Mouse (Mus musculus) small intestine, adult 2 months (tissue): Measurements from ENCODE around the gene Prkag2. TPM values are rescaled to one million over a fixed set of nuclear protein-coding genes. Genes with fewer than 3 reads are reported as not detected.

Experiments
- H3K27ac ChIP-seq: fragments of 200-500 bp; 2 replicates; pipeline ENCODE4 v1.5.1; 2012; ENCODE audit warnings: low read depth, low read length, control low read depth, inconsistent platforms; ENCODE audit not compliant: insufficient read depth
- H3K27me3 ChIP-seq: fragments of 200-500 bp; 2 replicates; pipeline ENCODE4 v1.6.1; 2012; ENCODE audit warnings: mild to moderate bottlenecking, moderate library complexity, low read length, inconsistent platforms; ENCODE audit not compliant: control insufficient read depth, insufficient read depth
- H3K36me3 ChIP-seq: fragments of 200-500 bp; 2 replicates; pipeline ENCODE4 v1.6.1; 2012; ENCODE audit warnings: mild to moderate bottlenecking, low read length, control low read depth, inconsistent platforms; ENCODE audit not compliant: control insufficient read depth, insufficient read depth
- H3K4me1 ChIP-seq: fragments of 200-500 bp; 2 replicates; pipeline ENCODE4 v1.6.1; 2012; ENCODE audit warnings: low read length, inconsistent platforms, mixed read lengths; ENCODE audit not compliant: control insufficient read depth, insufficient read depth, insufficient read length
- H3K4me3 ChIP-seq: fragments of 200-500 bp; 2 replicates; pipeline ENCODE4 v1.5.1; 2012; ENCODE audit warnings: low read depth, mild to moderate bottlenecking, control low read depth, inconsistent platforms, low read length, moderate library complexity
- CTCF ChIP-seq: fragments of 200-500 bp; IDR thresholded peaks from 2 replicates; pipeline ENCODE4 v1.5.1; 2012; ENCODE audit warnings: low read depth, mild to moderate bottlenecking, control low read depth, inconsistent platforms, low read length, moderate library complexity, mixed read lengths; ENCODE audit not compliant: insufficient replicate concordance, insufficient read length; ENCODE audit errors: extremely low read depth
- POLR2A ChIP-seq: fragments of 200-500 bp; IDR thresholded peaks from 2 replicates; pipeline ENCODE4 v1.6.1; 2012; ENCODE audit warnings: low read depth, mild to moderate bottlenecking, control low read depth, inconsistent platforms, low read length, moderate library complexity
- WGBS: fragments of 180-500 bp; shearing (Covaris S2); methylation state at CpG from one replicate; pipeline ENCODE4 v1.1.7; 2018; 5-methylcytosine and 5-hydroxymethylcytosine counted together
- polyA plus RNA-seq: library from polyadenylated mRNA; depleted of rRNA; stranded (reverse); fragments of >200 nt; gene quantifications from 2 replicates; pipeline ENCODE4 v1.2.3, GENCODE M21; 2012

The Prkag2 gene
- polyA plus RNA-seq, 1 experiment = 13.8 TPM

- Histone ChIP-seq H3K4me1 (peaks cover 9% of the 10 kb centered on the region), H3K27me3 (no peaks in the 10 kb centered on the region), H3K27ac (no peak overlapping the region), H3K4me3 (no peak overlapping the region), H3K36me3 (no peaks in the 10 kb centered on the region)
- TF ChIP-seq POLR2A (no peak), CTCF (no peak)
- WGBS = 75% methylated on average over 5 of the region's 5 CpGs
Measured at GRCm38 (mm10) chr5:24938046-24938822, 162.2 kb downstream of the Prkag2 start.

- Histone ChIP-seq H3K27ac (no peak overlapping the region), H3K4me3 (no peak overlapping the region), H3K4me1 (peaks cover 6% of the 10 kb centered on the region), H3K36me3 (no peaks in the 10 kb centered on the region), H3K27me3 (no peaks in the 10 kb centered on the region)
- 43% methylated on average over 8 of the region's 8 CpGs for WGBS
- no peak for TF ChIP-seq POLR2A
- TF ChIP-seq CTCF = no peak
Measured at GRCm38 (mm10) chr5:24936451-24936850, 164.0 kb downstream of the Prkag2 start.

GRCm38 (mm10) chr5:24935446-24935845 is 165.0 kb downstream of the Prkag2 start:
- no peaks in the 10 kb centered on the region for H3K27me3 ChIP-seq
- TF ChIP-seq POLR2A = no peak
- no peak for TF ChIP-seq CTCF
- H3K27ac ChIP-seq = no peak overlapping the region
- H3K36me3 ChIP-seq = no peaks in the 10 kb centered on the region
- no peak overlapping the region for H3K4me3 ChIP-seq
- WGBS = 91% methylated on average over 10 of the region's 10 CpGs
- peaks cover 12% of the 10 kb centered on the region for H3K4me1 ChIP-seq

- TF ChIP-seq POLR2A (no peak), CTCF (no peak)
- Histone ChIP-seq H3K27me3 (no peaks in the 10 kb centered on the region), H3K27ac (no peak overlapping the region), H3K36me3 (no peaks in the 10 kb centered on the region), H3K4me3 (no peak overlapping the region), H3K4me1 (peaks cover 12% of the 10 kb centered on the region)
- 100% methylated on average over 1 of the region's 1 CpGs for WGBS
Measured at GRCm38 (mm10) chr5:24933760-24934159, 166.7 kb downstream of the Prkag2 start.

- H3K4me3 ChIP-seq = no peak overlapping the region
- peak overlapping the region; percentile 92 for H3K27ac ChIP-seq
- H3K27me3 ChIP-seq = no peaks in the 10 kb centered on the region
- no peaks in the 10 kb centered on the region for H3K36me3 ChIP-seq
- no peak for TF ChIP-seq POLR2A
- TF ChIP-seq CTCF = no peak
- peaks cover 11% of the 10 kb centered on the region for H3K4me1 ChIP-seq
- 36% methylated on average over 10 of the region's 10 CpGs for WGBS
Measured at GRCm38 (mm10) chr5:24931578-24932185, 168.8 kb downstream of the Prkag2 start.

- no peak overlapping the region for H3K4me3 ChIP-seq
- H3K4me1 ChIP-seq = peaks cover 9% of the 10 kb centered on the region; the same call in 1 of the 2 replicates
- 48% methylated on average over 8 of the region's 8 CpGs for WGBS
- no peaks in the 10 kb centered on the region for H3K27me3 ChIP-seq
- TF ChIP-seq POLR2A (no peak), CTCF (no peak)
- H3K36me3 ChIP-seq = no peaks in the 10 kb centered on the region
- H3K27ac ChIP-seq = peak overlapping the region; percentile 92
Measured at GRCm38 (mm10) chr5:24930831-24931577, 169.4 kb downstream of the Prkag2 start.

- Histone ChIP-seq H3K4me3 (no peak overlapping the region), H3K36me3 (no peaks in the 10 kb centered on the region), H3K4me1 (peaks cover 9% of the 10 kb centered on the region; the same call in 1 of the 2 replicates), H3K27me3 (no peaks in the 10 kb centered on the region), H3K27ac (no peak overlapping the region)
- 93% methylated on average over 4 of the region's 4 CpGs for WGBS
- no peak for TF ChIP-seq CTCF
Measured at GRCm38 (mm10) chr5:24928816-24929215, 171.6 kb downstream of the Prkag2 start.
